Mouse (Mus musculus) cerebellum, adult 9-10 months (tissue): ENCODE data around the gene Unc45b.
"Not testable (repeated sequence)": the region's sequence is repeated elsewhere in the genome, so short reads cannot be mapped to it uniquely, and the experiment has no call there.

Source experiments
- DNase-seq: peaks from one replicate; pipeline ENCODE4 v3.0.0; 2022

The Unc45b gene

GRCm38 (mm10) chr11:82950736-82951481 is 40.6 kb downstream of the Unc45b start, which contains the start of gene Slfn5:
Gene Slfn5 (plus strand): TSS chr11:82951349.
- DNase-seq, result no peak

- DNase-seq, result no peak
These were observed 41.7 kb downstream of the Unc45b start for GRCm38 (mm10) chr11:82951865-82952611.

- DNase-seq, result no peak
These were observed 42.5 kb downstream of the Unc45b start for GRCm38 (mm10) chr11:82952612-82953542.

GRCm38 (mm10) chr11:82954631-82955030 is 44.3 kb downstream of the Unc45b start:
- no peak for DNase-seq

GRCm38 (mm10) chr11:82956925-82957324 is 46.6 kb downstream of the Unc45b start:
- no peak for DNase-seq

- peak; percentile 56 for DNase-seq
These were observed 49.3 kb downstream of the Unc45b start for GRCm38 (mm10) chr11:82959613-82960012.

GRCm38 (mm10) chr11:82961743-82962142 is 51.4 kb downstream of the Unc45b start:
- no peak for DNase-seq

- no peak for DNase-seq
These were observed 51.9 kb downstream of the Unc45b start for GRCm38 (mm10) chr11:82962215-82962614.

- peak; percentile 48 for DNase-seq
These were observed 60.6 kb downstream of the Unc45b start for GRCm38 (mm10) chr11:82970712-82971589.

GRCm38 (mm10) chr11:82971590-82971974 is 61.2 kb downstream of the Unc45b start:
- no peak for DNase-seq

GRCm38 (mm10) chr11:82973916-82974315 is 63.6 kb downstream of the Unc45b start:
- no peak for DNase-seq

GRCm38 (mm10) chr11:82982409-82982808 is 72.1 kb downstream of the Unc45b start:
- DNase-seq, result not testable (repeated sequence)

- no peak for DNase-seq
These were observed 72.8 kb downstream of the Unc45b start for GRCm38 (mm10) chr11:82983193-82983592.

GRCm38 (mm10) chr11:82987621-82988020 is 77.3 kb downstream of the Unc45b start:
- no peak for DNase-seq

GRCm38 (mm10) chr11:82989357-82989756 is 79.0 kb downstream of the Unc45b start:
- no peak for DNase-seq

GRCm38 (mm10) chr11:82990612-82991385 is 80.4 kb downstream of the Unc45b start:
- not testable (repeated sequence) for DNase-seq

- DNase-seq, result peak; percentile 1
These were observed 81.3 kb downstream of the Unc45b start, which contains the start of gene Slfn9 for GRCm38 (mm10) chr11:82991469-82992166. Gene Slfn9 (minus strand): TSS chr11:82991830.
